Mouse (Mus musculus): ENCODE data around the gene Adcy1.

DNA sequence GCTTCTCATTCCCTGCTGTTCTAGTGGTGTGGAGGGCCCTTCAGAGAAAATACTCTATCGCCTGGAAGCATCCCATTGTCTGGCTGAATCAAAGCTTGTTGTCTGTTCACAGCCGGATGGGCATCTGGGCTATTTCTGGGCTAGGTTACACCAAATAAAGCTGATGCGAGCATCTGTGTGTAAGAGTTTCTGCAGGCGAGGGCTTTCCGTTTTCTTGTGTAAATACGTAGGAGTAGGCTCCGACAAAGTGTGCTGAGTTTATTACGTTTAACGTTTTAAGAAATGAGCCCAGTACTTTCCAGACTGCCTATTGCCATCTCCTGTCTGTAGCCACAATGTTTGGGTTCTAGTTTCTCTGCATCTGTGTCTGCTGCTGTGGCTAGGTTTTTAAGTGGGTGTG, 51.0 kb downstream of the Adcy1 start:
- TF ChIP-seq CTCF (IDR thresholded peaks at IDR 0.05; ENCODE audit: insufficient read depth, low read depth, low read length): no peak
- TF ChIP-seq POLR2A (IDR thresholded peaks at IDR 0.05; ENCODE audit: insufficient read depth, low read depth, low read length): no peak
